Mouse (Mus musculus): ENCODE measurements around the gene Lta. TPM values are rescaled to one million over a fixed set of nuclear protein-coding genes. Genes with fewer than 3 reads are reported as not detected.
"Not testable (repeated sequence)": the region's sequence is repeated elsewhere in the genome, so short reads cannot be mapped to it uniquely, and the experiment has no call there.

The Lta gene
- polyA plus RNA-seq, 1 experiment from 2014 or later = not detected

DNA sequence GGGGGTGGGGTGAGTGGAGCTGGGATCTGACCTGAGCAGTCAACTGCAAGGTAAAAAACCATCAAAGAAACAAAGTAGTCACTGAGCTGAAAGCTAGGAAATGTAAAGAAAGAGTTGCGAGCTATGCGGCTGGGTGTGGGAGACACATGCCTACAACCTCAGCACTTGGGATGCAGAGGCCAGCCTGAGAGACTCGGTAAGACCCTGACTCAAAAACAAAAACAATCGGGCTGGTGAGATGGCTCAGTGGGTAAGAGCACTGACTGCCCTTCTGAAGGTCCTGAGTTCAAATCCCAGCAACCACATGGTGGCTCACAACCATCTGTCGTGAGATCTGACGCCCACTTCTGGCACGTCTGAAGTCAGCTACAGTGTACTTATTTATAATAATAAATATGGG lies 28.9 kb upstream of the Lta start:
- peak overlapping the region; percentile 95 for H3K27ac ChIP-seq (ENCODE audit: low read depth, low read length)

DNA sequence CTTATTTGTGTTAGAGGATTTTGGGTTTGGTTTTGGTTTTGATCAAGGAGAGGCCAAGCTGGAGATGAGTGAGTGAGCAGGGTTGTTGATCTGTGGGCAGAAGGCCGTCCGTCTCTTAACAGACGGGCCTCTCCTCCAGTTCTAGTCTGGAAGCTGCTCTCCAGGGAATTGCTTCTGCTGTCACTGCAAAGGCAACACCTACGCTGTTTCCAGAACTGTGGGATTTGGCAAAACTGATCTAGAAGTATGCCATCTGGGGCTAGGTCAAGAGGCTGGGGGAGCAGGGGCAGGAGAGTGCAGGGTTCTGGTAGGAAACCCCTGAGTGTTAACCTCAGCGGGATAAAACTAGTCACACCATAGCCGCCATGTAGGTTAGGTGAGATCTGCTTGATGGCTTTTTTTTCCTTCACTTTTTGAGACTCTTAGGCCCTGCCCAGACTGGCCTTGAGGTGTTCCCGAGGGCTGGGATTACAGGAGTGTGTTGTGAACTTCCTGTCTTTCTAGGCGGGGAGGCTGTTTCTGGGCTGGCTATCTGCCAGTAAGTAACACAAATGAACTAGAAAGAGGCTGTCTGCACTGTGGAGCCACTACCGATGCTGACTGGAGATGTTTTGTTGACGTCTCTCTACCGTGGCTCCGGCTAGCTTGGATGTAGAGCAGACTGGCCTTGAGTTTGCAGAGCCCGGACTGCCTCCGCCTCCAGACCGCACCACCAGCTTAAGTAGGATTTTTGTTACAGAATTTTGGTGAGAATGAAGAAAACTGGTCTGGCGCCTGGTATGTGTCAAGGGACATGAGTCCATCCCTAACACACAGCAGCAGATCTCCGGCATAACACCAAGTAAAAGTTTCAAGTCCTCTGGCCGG lies 28.2 kb upstream of the Lta start, which contains the start of gene Atp6v1g2:
Atp6v1g2 (plus strand) TSS at position 547 of the 867 bp plus-strand sequence.
- ATAC-seq (replicated peaks; ENCODE audit: low FRiP score) (no peak), DNase-seq (ENCODE audit: low spot score) (no peak)
- peak within 1 kb of the TSS; percentile 95 for H3K27ac ChIP-seq (ENCODE audit: low read depth, low read length)
- peak within 1 kb of the TSS; percentile 79 for H3K4me2 ChIP-seq
- H3K4me1 ChIP-seq (replicated peaks; ENCODE audit: control insufficient read depth, insufficient read depth, low read length) = peaks cover 20% of the 10 kb centered on the region
- peak within 1 kb of the TSS; percentile 71 for H3K4me3 ChIP-seq (ENCODE audit: low read depth, low read length)
- H3K36me3 ChIP-seq (ENCODE audit: control insufficient read depth, insufficient read depth, low read length) = peaks cover 19% of the 10 kb centered on the region; the same call in 1 of the 2 replicates
- peak within 1 kb of the TSS; percentile 88 for H3K9ac ChIP-seq (ENCODE audit: low read depth, low read length)
- WGBS = 71% methylated on average over 18 of the region's 18 CpGs
- no peaks in the 10 kb centered on the region for H3K9me3 ChIP-seq (ENCODE audit: control insufficient read depth, low read length)
- no peaks in the 10 kb centered on the region for H3K27me3 ChIP-seq (replicated peaks; ENCODE audit: control insufficient read depth, insufficient read depth, low read length)

More for the DNA sequence above, 28.9 kb upstream of the Lta start:
- Histone ChIP-seq H3K4me3 (ENCODE audit: low read depth, low read length) (peak overlapping the region; percentile 71), H3K4me1 (replicated peaks; ENCODE audit: control insufficient read depth, insufficient read depth, low read length) (peaks cover 20% of the 10 kb centered on the region), H3K9ac (ENCODE audit: low read depth, low read length) (peak overlapping the region; percentile 88), H3K4me2 (peak overlapping the region; percentile 79), H3K36me3 (ENCODE audit: control insufficient read depth, insufficient read depth, low read length) (peaks cover 19% of the 10 kb centered on the region; the same call in 1 of the 2 replicates)
- DNase-seq (ENCODE audit: low spot score); H3K27me3 ChIP-seq (replicated peaks; ENCODE audit: control insufficient read depth, insufficient read depth, low read length); H3K9me3 ChIP-seq (ENCODE audit: control insufficient read depth, low read length); ATAC-seq (replicated peaks; ENCODE audit: low FRiP score): not testable (repeated sequence)
- WGBS = 72% methylated on average over 7 of the region's 7 CpGs

GRCm38 (mm10) chr17:35232659-35233058 lies 27.5 kb upstream of the Lta start:
- Histone ChIP-seq H3K9ac (ENCODE audit: low read depth, low read length) (0 out of 2 replicates have a peak overlapping the region, but pooled peaks have one; percentile 25), H3K4me3 (ENCODE audit: low read depth, low read length) (peak overlapping the region; percentile 12; the same call in 1 of the 2 replicates), H3K4me1 (replicated peaks; ENCODE audit: control insufficient read depth, insufficient read depth, low read length) (peaks cover 20% of the 10 kb centered on the region), H3K27me3 (replicated peaks; ENCODE audit: control insufficient read depth, insufficient read depth, low read length) (no peaks in the 10 kb centered on the region), H3K4me2 (peak overlapping the region; percentile 79), H3K27ac (ENCODE audit: low read depth, low read length) (peak overlapping the region; percentile 25; the same call in 1 of the 2 replicates), H3K36me3 (ENCODE audit: control insufficient read depth, insufficient read depth, low read length) (peaks cover 19% of the 10 kb centered on the region; the same call in 1 of the 2 replicates), H3K9me3 (ENCODE audit: control insufficient read depth, low read length) (no peaks in the 10 kb centered on the region)
- WGBS = 84% methylated on average over 5 of the region's 5 CpGs
- no peak for DNase-seq (ENCODE audit: low spot score)
- no peak for ATAC-seq (replicated peaks; ENCODE audit: low FRiP score)

GRCm38 (mm10) chr17:35232043-35232442 lies 26.9 kb upstream of the Lta start:
- Histone ChIP-seq H3K4me1 (replicated peaks; ENCODE audit: control insufficient read depth, insufficient read depth, low read length) (peaks cover 20% of the 10 kb centered on the region), H3K27ac (ENCODE audit: low read depth, low read length) (0 out of 2 replicates have a peak overlapping the region, but pooled peaks have one; percentile 25), H3K27me3 (replicated peaks; ENCODE audit: control insufficient read depth, insufficient read depth, low read length) (no peaks in the 10 kb centered on the region), H3K9me3 (ENCODE audit: control insufficient read depth, low read length) (no peaks in the 10 kb centered on the region), H3K4me2 (peak overlapping the region; percentile 79), H3K9ac (ENCODE audit: low read depth, low read length) (0 out of 2 replicates have a peak overlapping the region, but pooled peaks have one; percentile 25), H3K4me3 (ENCODE audit: low read depth, low read length) (peak overlapping the region; percentile 12; the same call in 1 of the 2 replicates), H3K36me3 (ENCODE audit: control insufficient read depth, insufficient read depth, low read length) (peaks cover 19% of the 10 kb centered on the region; the same call in 1 of the 2 replicates)
- whole genome bisulfite sequencing = 10% methylated on average over 12 of the region's 12 CpGs
- ATAC-seq (replicated peaks; ENCODE audit: low FRiP score) (no peak), DNase-seq (ENCODE audit: low spot score) (peak; percentile 81)

DNA sequence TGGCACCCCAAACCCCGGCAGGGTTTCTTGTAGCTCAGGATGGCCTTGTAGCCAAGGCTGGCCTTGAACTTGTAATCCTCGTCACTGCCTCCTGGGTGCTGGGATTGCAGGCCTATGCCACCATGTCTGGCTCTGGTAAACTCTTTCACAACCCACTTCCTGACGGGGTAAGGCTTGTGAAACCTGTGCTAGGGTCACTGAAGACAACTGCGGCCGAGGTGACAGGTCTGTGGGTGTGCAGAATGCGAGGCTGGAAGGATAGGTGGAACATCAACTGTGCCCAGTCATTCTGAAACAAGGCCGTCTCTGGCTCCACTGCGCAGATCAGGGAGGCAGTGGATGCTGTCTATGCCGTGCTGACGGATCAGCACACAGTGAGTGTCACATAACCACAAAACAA lies 25.9 kb upstream of the Lta start:
- Histone ChIP-seq H3K4me1 (replicated peaks; ENCODE audit: control insufficient read depth, insufficient read depth, low read length) (peaks cover 15% of the 10 kb centered on the region), H3K9ac (ENCODE audit: low read depth, low read length) (no peak overlapping the region), H3K4me3 (ENCODE audit: low read depth, low read length) (no peak overlapping the region), H3K27ac (ENCODE audit: low read depth, low read length) (no peak overlapping the region), H3K9me3 (ENCODE audit: control insufficient read depth, low read length) (no peaks in the 10 kb centered on the region), H3K27me3 (replicated peaks; ENCODE audit: control insufficient read depth, insufficient read depth, low read length) (no peaks in the 10 kb centered on the region), H3K4me2 (no peak overlapping the region), H3K36me3 (ENCODE audit: control insufficient read depth, insufficient read depth, low read length) (peaks cover 19% of the 10 kb centered on the region; the same call in 1 of the 2 replicates)
- 91% methylated on average over 10 of the region's 10 CpGs for WGBS
- DNase-seq (ENCODE audit: low spot score) (no peak), ATAC-seq (replicated peaks; ENCODE audit: low FRiP score) (no peak)

DNA sequence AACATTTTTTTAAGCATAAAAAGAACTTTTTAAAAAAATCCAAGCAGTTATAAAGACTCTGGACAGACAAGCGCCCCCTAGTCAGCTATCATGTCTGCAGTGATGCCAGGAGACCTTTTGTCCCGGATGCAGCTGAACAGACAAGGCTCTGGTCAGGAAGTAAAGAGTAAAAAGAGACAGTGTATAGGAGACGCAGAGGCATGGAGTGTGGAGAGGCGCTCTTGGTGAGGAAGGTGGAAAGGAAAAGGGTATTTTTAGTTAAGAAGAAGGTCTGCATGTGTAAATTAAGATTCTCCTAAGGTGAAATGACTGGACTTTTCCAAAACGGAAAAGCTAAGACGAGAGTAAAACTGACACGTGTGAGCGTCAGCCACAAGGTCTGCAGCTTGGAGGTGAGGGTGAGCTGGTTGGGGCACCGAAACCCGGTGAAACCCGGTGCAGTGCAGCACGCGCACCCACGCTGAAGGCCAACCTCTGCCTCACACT lies 21.5 kb upstream of the Lta start:
- Histone ChIP-seq H3K27ac (ENCODE audit: low read depth, low read length) (no peak overlapping the region), H3K4me2 (no peak overlapping the region), H3K27me3 (replicated peaks; ENCODE audit: control insufficient read depth, insufficient read depth, low read length) (no peaks in the 10 kb centered on the region), H3K4me1 (replicated peaks; ENCODE audit: control insufficient read depth, insufficient read depth, low read length) (peaks cover 4% of the 10 kb centered on the region; the same call in 1 of the 2 replicates), H3K36me3 (ENCODE audit: control insufficient read depth, insufficient read depth, low read length) (peaks cover 19% of the 10 kb centered on the region; the same call in 1 of the 2 replicates), H3K4me3 (ENCODE audit: low read depth, low read length) (no peak overlapping the region), H3K9me3 (ENCODE audit: control insufficient read depth, low read length) (no peaks in the 10 kb centered on the region), H3K9ac (ENCODE audit: low read depth, low read length) (no peak overlapping the region)
- ATAC-seq (replicated peaks; ENCODE audit: low FRiP score) = no peak
- WGBS = 78% methylated on average over 14 of the region's 14 CpGs
- no peak for DNase-seq (ENCODE audit: low spot score)

- WGBS = 91% methylated on average over 5 of the region's 5 CpGs
Observed at GRCm38 (mm10) chr17:35225456-35225855, 20.3 kb upstream of the Lta start.

GRCm38 (mm10) chr17:35224641-35225040 lies 19.5 kb upstream of the Lta start:
- Histone ChIP-seq H3K36me3 (ENCODE audit: control insufficient read depth, insufficient read depth, low read length) (peaks cover 23% of the 10 kb centered on the region; the same call in 1 of the 2 replicates), H3K4me2 (no peak overlapping the region), H3K4me1 (replicated peaks; ENCODE audit: control insufficient read depth, insufficient read depth, low read length) (peaks cover 11% of the 10 kb centered on the region), H3K27me3 (replicated peaks; ENCODE audit: control insufficient read depth, insufficient read depth, low read length) (no peaks in the 10 kb centered on the region), H3K27ac (ENCODE audit: low read depth, low read length) (no peak overlapping the region), H3K4me3 (ENCODE audit: low read depth, low read length) (no peak overlapping the region), H3K9ac (ENCODE audit: low read depth, low read length) (no peak overlapping the region), H3K9me3 (ENCODE audit: control insufficient read depth, low read length) (no peaks in the 10 kb centered on the region)
- 89% methylated on average over 4 of the region's 4 CpGs for WGBS
- no peak for DNase-seq (ENCODE audit: low spot score)
- no peak for ATAC-seq (replicated peaks; ENCODE audit: low FRiP score)

More at GRCm38 (mm10) chr17:35225456-35225855, 20.3 kb upstream of the Lta start:
- ATAC-seq (replicated peaks; ENCODE audit: low FRiP score) (no peak), DNase-seq (ENCODE audit: low spot score) (no peak)
- Histone ChIP-seq H3K9me3 (ENCODE audit: control insufficient read depth, low read length) (no peaks in the 10 kb centered on the region), H3K4me2 (no peak overlapping the region), H3K4me1 (replicated peaks; ENCODE audit: control insufficient read depth, insufficient read depth, low read length) (peaks cover 8% of the 10 kb centered on the region), H3K4me3 (ENCODE audit: low read depth, low read length) (no peak overlapping the region), H3K27ac (ENCODE audit: low read depth, low read length) (no peak overlapping the region), H3K36me3 (ENCODE audit: control insufficient read depth, insufficient read depth, low read length) (peaks cover 19% of the 10 kb centered on the region; the same call in 1 of the 2 replicates), H3K9ac (ENCODE audit: low read depth, low read length) (no peak overlapping the region), H3K27me3 (replicated peaks; ENCODE audit: control insufficient read depth, insufficient read depth, low read length) (no peaks in the 10 kb centered on the region)
